In the genomic region with DNA sequence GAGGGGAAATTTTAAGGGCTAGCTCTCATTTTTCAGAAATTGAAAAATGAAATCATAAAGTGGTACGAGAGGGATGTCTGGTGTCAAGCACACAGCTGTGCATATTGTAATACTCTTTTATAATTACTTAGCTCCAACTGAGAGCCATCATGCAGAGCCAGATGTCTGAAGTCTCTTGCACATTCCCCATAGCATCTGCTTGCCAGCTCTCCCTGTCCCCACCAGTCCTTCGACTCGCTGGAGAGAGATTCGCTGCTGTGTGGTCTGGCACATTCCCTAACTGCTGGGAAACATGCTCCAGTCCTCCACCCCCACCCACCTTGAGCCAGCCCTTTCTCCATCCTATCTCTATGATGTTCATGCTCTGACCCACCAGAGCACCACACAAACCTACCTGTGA, we compare ENCODE assay signal across 34 mouse cellular contexts. TPM values are rescaled to one million over a fixed set of nuclear protein-coding genes. Genes with fewer than 3 reads are reported as not detected.
A peak's percentile ranks its signal among the peaks of the same experiment; 100 is the strongest.
DNase-seq lines count a peak whose midpoint lies in the region; ATAC-seq and TF ChIP-seq lines count a peak whose summit lies in the region.
"Had no signal": no experiment of that assay in that cellular context is flagged by ENCODE, and none has a peak within 500 bp of the region (broad histone marks: within the 10 kb centered on the region; RNA-seq: fewer than 3 reads in every experiment).

No protein-coding gene starts in this region.

- H3K9me3 ChIP-seq in lung, embryonic 15.5 days: no peaks in the 10 kb centered on the region
- H3K9me3 ChIP-seq in lung, postnatal 0 days (ENCODE audit: low read length): no peaks in the 10 kb centered on the region
- H3K9me3 ChIP-seq: embryonic facial prominence, embryonic 12.5 days; forebrain, embryonic 12.5 days; G1E; hindbrain, embryonic 15.5 days; intestine, embryonic 15.5 days; limb, embryonic 10.5 days; limb, embryonic 15.5 days; liver, embryonic 13.5 days; megakaryocyte, embryonic 14.5 days; midbrain, embryonic 12.5 days had no signal

- H3K27me3 ChIP-seq in lung, embryonic 15.5 days: no peaks in the 10 kb centered on the region
- H3K27me3 ChIP-seq in lung, postnatal 0 days (replicated peaks; ENCODE audit: insufficient read depth, low read length): no peaks in the 10 kb centered on the region
- H3K27me3 ChIP-seq: embryonic facial prominence, embryonic 12.5 days; hindbrain, embryonic 15.5 days; intestine, embryonic 15.5 days; limb, embryonic 15.5 days; liver, embryonic 13.5 days; midbrain, embryonic 12.5 days had no signal

- no peak for TF ChIP-seq CTCF in gastrocnemius, adult 2 months (IDR thresholded peaks at IDR 0.05)
- no peak for TF ChIP-seq CTCF in lung, postnatal 0 days (IDR thresholded peaks at IDR 0.05)

- H3K4me2 ChIP-seq in lung, embryonic 15.5 days: no peak overlapping the region
- H3K4me2 ChIP-seq in lung, postnatal 0 days (replicated peaks; ENCODE audit: low read depth, low read length): no peak overlapping the region
- H3K4me2 ChIP-seq: embryonic facial prominence, embryonic 12.5 days; forebrain, embryonic 12.5 days; heart, embryonic 11.5 days; hindbrain, embryonic 15.5 days; intestine, embryonic 15.5 days; limb, embryonic 15.5 days; liver, embryonic 13.5 days; midbrain, embryonic 12.5 days had no signal

- H3K9ac ChIP-seq in lung, embryonic 15.5 days: no peak overlapping the region
- no peak overlapping the region for H3K9ac ChIP-seq in lung, postnatal 0 days (replicated peaks; ENCODE audit: low read depth)
- H3K9ac ChIP-seq: embryonic facial prominence, embryonic 12.5 days; forebrain, embryonic 12.5 days; forebrain, postnatal 0 days; hindbrain, embryonic 15.5 days; intestine, embryonic 15.5 days; limb, embryonic 15.5 days; liver, embryonic 13.5 days; midbrain, embryonic 12.5 days had no signal

- 43% methylated on average over 4 of the region's 4 CpGs for WGBS in lung, embryonic 15.5 days
- 53% methylated on average over 4 of the region's 4 CpGs for WGBS in lung, postnatal 0 days

- peak; percentile 15 for DNase-seq in gastrocnemius, postnatal 14 days
- DNase-seq in gastrocnemius, adult 2 months: no peak
- DNase-seq in lung, postnatal 14 days: no peak
- DNase-seq in lung, postnatal 0 days (ENCODE audit: low spot score): peak; percentile 79
- peak; percentile 12 for DNase-seq in skeletal muscle tissue, adult 2 months (ENCODE audit: low read depth, low spot score)
- no peak for DNase-seq in spleen, postnatal 10 days (ENCODE audit: low spot score in 2 of 2)
- DNase-seq: adrenal gland, adult 8-10 months; cerebellum, adult 11 months; cerebellum, adult 9-10 months; cerebellum, postnatal 36 days; forebrain, postnatal 0 days; gastrocnemius, postnatal 25 days; heart, postnatal 4 days; kidney, adult 2 months; kidney, postnatal 36 days; layer of hippocampus, postnatal 36 days; liver, embryonic 13.5 days; thymus, adult 2 months; thymus, postnatal 36 days had no signal

- no peak for TF ChIP-seq EP300 in lung, postnatal 0 days (IDR thresholded peaks at IDR 0.05)

- intact Hi-C loops in gastrocnemius, postnatal 14 days (cut with DNase I; ENCODE audit: low total_unique reads): no loop called here
- intact Hi-C loops in gastrocnemius, adult 2 months (cut with DNase I): no loop called here

- H3K36me3 ChIP-seq in lung, embryonic 15.5 days: no peaks in the 10 kb centered on the region
- no peaks in the 10 kb centered on the region for H3K36me3 ChIP-seq in lung, postnatal 0 days (ENCODE audit: insufficient read depth, low read length)
- H3K36me3 ChIP-seq: embryonic facial prominence, embryonic 12.5 days; forebrain, embryonic 12.5 days; G1E; hindbrain, embryonic 15.5 days; intestine, embryonic 15.5 days; limb, embryonic 10.5 days; limb, embryonic 15.5 days; liver, embryonic 13.5 days; midbrain, embryonic 12.5 days had no signal

- no peak overlapping the region for H3K27ac ChIP-seq in gastrocnemius, adult 2 months
- H3K27ac ChIP-seq in lung, embryonic 15.5 days: no peak overlapping the region
- H3K27ac ChIP-seq in lung, postnatal 0 days (ENCODE audit: low read length): no peak overlapping the region
- H3K27ac ChIP-seq: embryonic facial prominence, embryonic 12.5 days; forebrain, embryonic 12.5 days; hindbrain, embryonic 15.5 days; intestine, embryonic 15.5 days; layer of hippocampus, adult 2 months; limb, embryonic 10.5 days; limb, embryonic 15.5 days; liver, embryonic 13.5 days; midbrain, embryonic 12.5 days had no signal

- 0 out of 2 replicates have a peak, but pooled peaks cover 9% of the 10 kb centered on the region for H3K4me1 ChIP-seq in lung, embryonic 15.5 days
- no peaks in the 10 kb centered on the region for H3K4me1 ChIP-seq in lung, postnatal 0 days (ENCODE audit: insufficient read depth, low read depth, low read length)
- H3K4me1 ChIP-seq: embryonic facial prominence, embryonic 12.5 days; intestine, embryonic 15.5 days; limb, embryonic 15.5 days; liver, embryonic 13.5 days; megakaryocyte, embryonic 14.5 days; midbrain, embryonic 12.5 days had no signal

- ATAC-seq in lung, embryonic 15.5 days (ENCODE audit: borderline replicate concordance, extremely low read depth, low FRiP score, low TSS enrichment): peak; percentile 86
- ATAC-seq in lung, postnatal 0 days: peak; percentile 84
- ATAC-seq: forebrain, postnatal 0 days; intestine, embryonic 15.5 days had no signal

- no peak overlapping the region for H3K4me3 ChIP-seq in gastrocnemius, adult 2 months
- H3K4me3 ChIP-seq in lung, embryonic 15.5 days: no peak overlapping the region
- no peak overlapping the region for H3K4me3 ChIP-seq in lung, postnatal 0 days (ENCODE audit: low read depth, low read length)
- H3K4me3 ChIP-seq: embryonic facial prominence, embryonic 12.5 days; forebrain, embryonic 12.5 days; hindbrain, embryonic 15.5 days; intestine, embryonic 15.5 days; layer of hippocampus, adult 2 months; limb, embryonic 10.5 days; limb, embryonic 15.5 days; liver, embryonic 13.5 days; megakaryocyte, embryonic 14.5 days; midbrain, embryonic 12.5 days had no signal

RNA-seq across cellular contexts. Expression of a gene that starts 15.6 kb away (rescaled TPM):
- not detected for total RNA-seq in gastrocnemius, postnatal 14 days (2021)
- total RNA-seq in gastrocnemius, adult 2 months (2021): not detected
- polyA plus RNA-seq in lung, embryonic 15.5 days (2015; fragmentation: Nextera tagmentation; extraction: Ambion mirVana): 0.10 and 0.24 TPM in 2 replicates
- polyA plus RNA-seq in lung, postnatal 0 days (2015; fragmentation: Nextera tagmentation; extraction: Ambion mirVana): not detected in 2 replicates
- total RNA-seq: G1E; gastrocnemius, postnatal 25 days; heart, postnatal 4 days; monocyte, adult 5-6 weeks; neutrophil, adult 5-6 weeks had no signal
- polyA plus RNA-seq: G1E; kidney, adult 2 months; limb, embryonic 10.5 days; liver, embryonic 13.5 days; spleen, adult 2 months had no signal

Comparison
In these comparisons a context has a peak if more than half of its experiments do, and no peak if none do; other contexts are left out.
1. DNase-seq: peak in gastrocnemius, postnatal 14 days (single experiment), lung, postnatal 0 days (single experiment) and skeletal muscle tissue, adult 2 months (single experiment); none in gastrocnemius, adult 2 months (single experiment), lung, postnatal 14 days (single experiment) and spleen, postnatal 10 days (0 of 2).